Mouse (Mus musculus): Measurements from ENCODE around the gene Slco2a1. TPM values are rescaled to one million over a fixed set of nuclear protein-coding genes. Genes with fewer than 3 reads are reported as not detected.
"Not testable (repeated sequence)": the region's sequence is repeated elsewhere in the genome, so short reads cannot be mapped to it uniquely, and the experiment has no call there.

Gene Slco2a1
- polyA plus RNA-seq, 1 experiment from 2014 or later, result 3.7 TPM

DNA sequence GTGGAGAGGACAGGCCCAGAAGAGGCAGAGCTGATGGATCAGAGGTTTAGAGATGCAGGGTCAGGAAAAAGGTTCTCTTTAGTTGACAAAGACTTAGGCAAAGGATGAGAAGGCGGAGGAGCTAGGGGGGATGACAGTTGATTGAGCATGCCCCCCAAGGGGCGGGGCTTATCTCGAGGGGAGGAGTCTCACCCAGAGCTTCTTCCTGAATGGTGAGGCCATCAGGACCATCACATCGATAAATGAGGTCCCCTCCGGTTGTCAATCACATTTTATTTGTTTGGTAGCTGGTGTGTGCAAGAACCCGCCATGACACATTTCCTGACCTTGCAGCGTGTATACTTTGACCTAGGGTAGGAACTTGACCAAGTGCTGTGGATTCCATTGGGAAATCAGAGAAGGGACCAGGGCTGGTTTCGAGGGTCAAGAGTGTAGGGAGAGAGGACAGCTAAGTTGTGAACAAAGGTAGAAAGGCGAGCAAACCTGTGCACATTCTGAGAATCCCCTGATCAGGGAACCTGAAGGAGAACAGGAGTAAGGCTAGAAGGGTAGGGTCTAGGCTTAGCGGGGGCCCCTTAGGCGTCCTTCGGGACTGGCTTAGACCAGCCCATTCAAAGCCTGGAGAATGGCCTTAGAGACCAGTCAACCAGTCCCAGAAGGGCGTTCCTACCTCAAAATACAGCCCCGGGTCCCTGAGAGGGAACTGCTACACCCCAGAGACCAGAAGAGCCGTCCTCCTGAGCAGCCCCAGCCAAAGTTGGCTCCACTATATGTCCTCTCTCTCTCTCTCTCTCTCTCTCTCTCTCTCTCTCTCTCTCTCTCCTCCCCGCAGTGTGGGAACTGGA lies 102.7 kb downstream of the Slco2a1 start:
- H3K4me1 ChIP-seq, result no peaks in the 10 kb centered on the region
- H3K4me3 ChIP-seq, result no peak overlapping the region
- no peak overlapping the region for H3K27ac ChIP-seq
- no peaks in the 10 kb centered on the region for H3K36me3 ChIP-seq
- no peaks in the 10 kb centered on the region for H3K9me3 ChIP-seq
- H3K9ac ChIP-seq, result no peak overlapping the region
- 75% methylated on average over 16 of the region's 16 CpGs for WGBS
- no peak overlapping the region for H3K4me2 ChIP-seq (replicated peaks)
- ATAC-seq (ENCODE audit: insufficient number of reproducible peaks, insufficient read depth, low FRiP score, low TSS enrichment), result no peak
- no peaks in the 10 kb centered on the region for H3K27me3 ChIP-seq

DNA sequence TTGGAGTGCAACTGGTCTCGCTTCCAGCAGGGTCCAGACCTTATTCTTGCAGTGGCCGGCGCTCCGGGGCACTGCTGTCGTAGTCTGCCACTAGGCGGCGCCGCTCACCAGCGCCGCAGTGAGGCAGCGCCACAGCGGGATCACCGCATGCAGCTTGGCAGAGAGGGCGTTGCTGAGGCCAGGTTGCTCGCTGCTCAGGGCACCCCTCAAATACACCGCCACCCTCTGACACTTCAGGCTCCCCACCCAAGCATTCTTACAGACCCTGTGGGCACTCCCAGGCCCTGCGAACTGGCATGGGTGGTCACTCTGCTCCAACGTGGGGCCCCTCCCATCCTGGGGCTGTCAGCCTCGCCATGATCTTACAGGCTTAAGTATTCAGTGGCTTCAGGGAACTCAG lies 103.7 kb downstream of the Slco2a1 start:
- no peaks in the 10 kb centered on the region for H3K9me3 ChIP-seq
- peak overlapping the region; percentile 43 for H3K4me3 ChIP-seq
- no peak overlapping the region for H3K27ac ChIP-seq
- H3K36me3 ChIP-seq, result no peaks in the 10 kb centered on the region
- peak overlapping the region; percentile 80 for H3K4me2 ChIP-seq (replicated peaks)
- H3K9ac ChIP-seq, result peak overlapping the region; percentile 53
- peak; percentile 67 for ATAC-seq (ENCODE audit: insufficient number of reproducible peaks, insufficient read depth, low FRiP score, low TSS enrichment)
- WGBS, result under 1% methylated on average over 19 of the region's 19 CpGs
- no peaks in the 10 kb centered on the region for H3K27me3 ChIP-seq
- no peaks in the 10 kb centered on the region for H3K4me1 ChIP-seq

DNA sequence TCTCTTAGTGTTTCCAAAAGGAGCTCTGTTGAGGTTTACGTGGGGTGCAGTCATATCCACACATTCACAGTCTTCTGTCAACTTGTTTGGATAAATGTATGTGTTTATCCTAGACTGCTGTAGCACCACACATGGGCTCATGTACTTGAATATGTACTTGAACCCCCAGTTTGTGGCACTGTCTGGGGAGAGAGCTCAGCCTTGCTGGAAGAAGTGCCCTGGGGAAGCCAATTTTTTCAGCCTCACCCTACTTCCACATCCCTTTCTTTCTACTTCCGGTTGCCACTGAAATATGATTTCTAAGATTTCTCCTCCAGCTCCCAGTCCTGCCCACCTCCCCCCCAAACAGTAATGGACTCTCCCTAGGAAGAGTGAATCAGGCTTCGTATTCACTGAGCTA lies 105.2 kb downstream of the Slco2a1 start:
- WGBS, result 78% methylated on average over 3 of the region's 3 CpGs
- Histone ChIP-seq H3K4me3 (no peak overlapping the region), H3K9ac (no peak overlapping the region), H3K4me1 (no peaks in the 10 kb centered on the region), H3K27ac (no peak overlapping the region), H3K27me3 (no peaks in the 10 kb centered on the region), H3K9me3 (no peaks in the 10 kb centered on the region), H3K4me2 (replicated peaks) (no peak overlapping the region), H3K36me3 (no peaks in the 10 kb centered on the region)
- no peak for ATAC-seq (ENCODE audit: insufficient number of reproducible peaks, insufficient read depth, low FRiP score, low TSS enrichment)

DNA sequence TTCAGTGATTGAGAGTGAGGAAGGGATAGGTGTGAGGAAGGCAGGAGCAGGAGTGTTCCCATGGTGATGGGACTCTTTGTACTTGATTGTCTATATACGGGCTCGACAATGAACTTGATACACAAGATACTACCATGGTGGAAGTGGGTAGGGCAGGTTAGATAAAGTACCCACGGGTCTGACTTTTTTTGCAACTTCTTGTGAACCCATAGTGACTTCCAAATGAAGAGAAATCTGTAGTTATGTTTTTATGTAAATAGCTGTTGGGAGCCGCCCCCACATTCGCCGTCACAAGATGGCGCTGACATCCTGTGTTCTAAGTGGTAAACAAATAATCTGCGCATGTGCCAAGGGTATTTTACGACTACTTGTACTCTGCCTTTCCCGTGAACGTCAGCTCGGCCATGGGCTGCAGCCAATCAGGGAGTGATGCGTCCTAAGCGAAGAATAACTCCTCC lies 119.9 kb downstream of the Slco2a1 start:
- H3K9me3 ChIP-seq, H3K27ac ChIP-seq, H3K9ac ChIP-seq, H3K36me3 ChIP-seq: not testable (repeated sequence)
- peaks cover 29% of the 10 kb centered on the region for H3K27me3 ChIP-seq
- H3K4me1 ChIP-seq, result peaks cover 18% of the 10 kb centered on the region
- peak overlapping the region; percentile 40 for H3K4me2 ChIP-seq (replicated peaks)
- peak overlapping the region; percentile 27 for H3K4me3 ChIP-seq
- WGBS, result 23% methylated on average over 10 of the region's 14 CpGs
- peak; percentile 49; the same call in 1 of the 2 replicates for ATAC-seq (ENCODE audit: insufficient number of reproducible peaks, insufficient read depth, low FRiP score, low TSS enrichment)

DNA sequence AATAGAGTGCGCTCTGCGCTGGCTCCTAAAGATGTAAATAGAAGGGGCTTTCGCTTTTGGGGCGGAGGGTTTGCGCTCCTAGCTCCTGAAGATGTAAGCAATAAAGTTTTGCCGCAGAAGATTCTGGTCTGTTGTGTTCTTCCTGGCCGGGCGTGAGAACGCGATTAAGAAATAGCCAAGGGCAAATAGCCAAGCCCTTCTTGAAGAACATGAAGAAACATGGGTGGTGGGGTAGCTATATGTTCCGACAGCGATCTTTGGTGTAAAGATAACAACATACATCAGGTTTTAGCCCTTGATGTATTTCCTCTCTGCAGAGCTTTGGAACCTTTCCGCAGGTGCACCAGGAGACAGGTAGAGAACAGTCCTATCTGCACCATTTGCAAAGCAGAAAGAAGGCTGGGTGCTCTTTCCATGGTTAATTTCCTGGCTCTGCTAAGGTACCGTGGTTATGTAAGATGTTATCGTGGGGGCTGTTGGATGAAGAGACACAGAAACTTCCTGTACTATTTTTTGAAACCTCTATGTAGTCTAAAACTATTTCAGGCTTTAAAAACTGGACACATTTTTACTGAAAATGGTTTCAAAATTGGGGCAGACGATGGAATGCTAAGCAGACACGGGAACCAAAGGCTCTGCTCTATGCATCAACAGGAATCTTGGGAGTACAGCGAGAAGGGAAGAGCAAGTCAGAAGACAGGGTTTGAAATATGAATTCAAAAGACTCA lies 120.6 kb downstream of the Slco2a1 start:
- Histone ChIP-seq H3K4me2 (replicated peaks) (peak overlapping the region; percentile 49), H3K27ac (no peak overlapping the region), H3K4me1 (peaks cover 18% of the 10 kb centered on the region), H3K36me3 (no peaks in the 10 kb centered on the region), H3K9me3 (no peaks in the 10 kb centered on the region), H3K4me3 (peak overlapping the region; percentile 41), H3K27me3 (peaks cover 37% of the 10 kb centered on the region), H3K9ac (peak overlapping the region; percentile 34)
- ATAC-seq (ENCODE audit: insufficient number of reproducible peaks, insufficient read depth, low FRiP score, low TSS enrichment), result no peak
- WGBS, result 25% methylated on average over 18 of the region's 18 CpGs

DNA sequence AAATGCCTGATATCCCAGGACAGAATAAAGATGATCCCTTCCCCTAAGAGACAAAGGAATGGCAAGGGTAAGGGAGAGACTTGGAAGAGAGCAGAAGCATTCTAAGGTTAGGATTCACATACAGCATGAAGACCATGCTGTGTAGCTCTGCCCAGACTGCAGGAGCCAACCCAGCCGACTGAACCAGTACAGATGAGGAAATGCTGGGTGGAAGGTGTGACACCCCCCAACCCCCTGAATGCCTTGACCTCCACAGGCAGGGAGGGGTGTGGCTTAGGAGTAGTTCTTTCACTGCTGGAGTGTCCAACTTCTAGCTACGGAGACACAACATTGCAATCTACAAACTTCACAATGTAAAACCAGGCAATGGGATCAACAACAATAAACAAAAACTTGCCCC lies 121.4 kb downstream of the Slco2a1 start:
- Histone ChIP-seq H3K4me2 (replicated peaks) (no peak overlapping the region), H3K36me3 (no peaks in the 10 kb centered on the region), H3K27me3 (peaks cover 43% of the 10 kb centered on the region), H3K9ac (no peak overlapping the region), H3K9me3 (no peaks in the 10 kb centered on the region), H3K27ac (no peak overlapping the region), H3K4me1 (peaks cover 18% of the 10 kb centered on the region), H3K4me3 (no peak overlapping the region)
- 64% methylated on average over 2 of the region's 2 CpGs for WGBS
- no peak for ATAC-seq (ENCODE audit: insufficient number of reproducible peaks, insufficient read depth, low FRiP score, low TSS enrichment)

DNA sequence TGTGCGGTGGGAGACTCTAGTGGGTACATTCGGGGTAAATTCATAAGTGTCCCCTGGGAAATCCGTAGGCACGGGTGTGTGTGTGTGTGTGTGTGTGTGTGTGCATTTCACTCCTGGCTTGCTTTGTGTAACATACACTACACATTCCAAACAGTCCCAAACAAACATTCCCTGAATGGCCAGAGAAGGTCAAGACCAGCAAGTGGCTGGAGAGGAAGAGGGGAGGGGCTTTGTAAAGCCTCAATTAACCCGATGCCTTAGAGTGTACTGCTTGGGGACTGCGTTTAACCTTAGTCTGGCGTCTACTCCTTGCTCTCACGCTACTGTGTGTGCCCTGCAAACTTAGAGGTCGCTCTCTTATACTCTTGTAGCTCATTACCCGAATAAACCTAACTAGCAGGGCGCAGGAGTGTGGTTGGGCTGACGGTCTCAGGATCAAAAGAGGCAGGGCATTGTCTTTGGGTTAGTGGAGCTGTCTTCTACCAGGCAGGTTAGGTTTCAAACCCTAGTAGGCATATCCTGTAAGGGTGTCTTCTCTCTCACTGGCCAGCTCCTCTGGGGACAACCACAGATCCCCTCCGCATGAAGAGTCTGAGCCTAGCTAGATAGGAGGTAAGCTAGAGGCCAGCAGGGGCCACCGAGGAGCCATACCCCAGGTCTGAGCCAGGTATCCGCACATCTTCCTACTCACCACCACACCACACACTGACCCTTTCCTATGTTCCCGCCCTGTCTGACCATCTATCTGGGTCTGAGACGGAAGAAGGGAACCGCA lies 122.4 kb downstream of the Slco2a1 start:
- ATAC-seq (ENCODE audit: insufficient number of reproducible peaks, insufficient read depth, low FRiP score, low TSS enrichment), result no peak
- peak overlapping the region; percentile 62 for H3K9ac ChIP-seq
- H3K36me3 ChIP-seq, result no peaks in the 10 kb centered on the region
- WGBS, result 15% methylated on average over 18 of the region's 18 CpGs
- H3K4me1 ChIP-seq, result peaks cover 18% of the 10 kb centered on the region
- peak overlapping the region; percentile 72 for H3K4me3 ChIP-seq
- H3K4me2 ChIP-seq (replicated peaks), result peak overlapping the region; percentile 94
- no peak overlapping the region for H3K27ac ChIP-seq
- peaks cover 47% of the 10 kb centered on the region for H3K27me3 ChIP-seq
- no peaks in the 10 kb centered on the region for H3K9me3 ChIP-seq

DNA sequence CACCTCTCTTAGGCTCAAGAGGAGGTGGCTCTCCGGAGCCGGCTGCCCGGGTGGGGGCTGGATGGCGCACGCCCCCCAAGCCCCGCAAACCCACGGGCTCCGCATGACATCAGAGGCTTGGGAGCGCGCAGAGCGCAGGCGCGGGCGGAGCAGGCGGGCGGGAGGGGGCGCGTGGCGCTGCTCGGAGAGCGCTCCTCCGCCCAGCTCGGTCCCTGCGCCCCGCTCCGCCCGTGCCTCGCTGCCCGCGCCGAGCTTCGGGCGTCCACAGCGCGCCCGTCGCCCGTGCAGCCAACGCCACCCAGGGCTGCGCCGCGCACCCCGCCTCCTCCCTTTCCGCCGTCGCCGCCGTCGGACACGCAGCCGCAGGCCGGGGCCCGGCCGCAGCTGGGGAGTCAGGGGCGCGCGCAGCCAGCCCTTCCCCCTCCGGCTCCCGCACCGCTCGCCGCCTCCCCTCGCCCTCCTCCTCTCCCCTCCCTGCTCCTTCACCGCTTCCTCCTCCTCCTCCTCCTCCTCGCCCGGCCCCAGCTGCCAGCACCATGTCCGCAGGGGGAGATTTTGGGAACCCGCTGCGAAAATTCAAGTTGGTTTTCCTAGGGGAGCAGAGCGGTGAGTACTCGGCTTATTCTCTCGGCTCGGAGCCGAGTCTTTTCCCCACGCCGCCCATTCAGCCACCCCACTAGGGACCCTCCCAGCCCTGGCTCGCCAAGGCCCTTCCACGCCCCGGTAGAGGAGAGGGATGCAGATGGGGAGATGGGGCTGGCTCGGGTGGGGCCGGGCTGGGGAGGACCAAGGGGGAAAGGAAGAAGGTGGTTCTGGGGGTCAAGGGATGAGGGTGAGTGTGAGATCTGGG lies 123.3 kb downstream of the Slco2a1 start, which contains the start of gene Rab6b:
Gene Rab6b, plus strand, starts transcription at position 167 of the 850 bp plus-strand sequence.
- WGBS, result under 1% methylated on average over 47 of the region's 81 CpGs
- peak within 1 kb of the TSS; percentile 57 for H3K27ac ChIP-seq
- H3K36me3 ChIP-seq, result no peaks in the 10 kb centered on the region
- H3K4me2 ChIP-seq (replicated peaks), result peak within 1 kb of the TSS; percentile 94
- peak within 1 kb of the TSS; percentile 72 for H3K4me3 ChIP-seq
- H3K4me1 ChIP-seq, result peaks cover 18% of the 10 kb centered on the region
- ATAC-seq (ENCODE audit: insufficient number of reproducible peaks, insufficient read depth, low FRiP score, low TSS enrichment), result peak; percentile 49
- peak within 1 kb of the TSS; percentile 62 for H3K9ac ChIP-seq
- peaks cover 47% of the 10 kb centered on the region for H3K27me3 ChIP-seq
- no peaks in the 10 kb centered on the region for H3K9me3 ChIP-seq

DNA sequence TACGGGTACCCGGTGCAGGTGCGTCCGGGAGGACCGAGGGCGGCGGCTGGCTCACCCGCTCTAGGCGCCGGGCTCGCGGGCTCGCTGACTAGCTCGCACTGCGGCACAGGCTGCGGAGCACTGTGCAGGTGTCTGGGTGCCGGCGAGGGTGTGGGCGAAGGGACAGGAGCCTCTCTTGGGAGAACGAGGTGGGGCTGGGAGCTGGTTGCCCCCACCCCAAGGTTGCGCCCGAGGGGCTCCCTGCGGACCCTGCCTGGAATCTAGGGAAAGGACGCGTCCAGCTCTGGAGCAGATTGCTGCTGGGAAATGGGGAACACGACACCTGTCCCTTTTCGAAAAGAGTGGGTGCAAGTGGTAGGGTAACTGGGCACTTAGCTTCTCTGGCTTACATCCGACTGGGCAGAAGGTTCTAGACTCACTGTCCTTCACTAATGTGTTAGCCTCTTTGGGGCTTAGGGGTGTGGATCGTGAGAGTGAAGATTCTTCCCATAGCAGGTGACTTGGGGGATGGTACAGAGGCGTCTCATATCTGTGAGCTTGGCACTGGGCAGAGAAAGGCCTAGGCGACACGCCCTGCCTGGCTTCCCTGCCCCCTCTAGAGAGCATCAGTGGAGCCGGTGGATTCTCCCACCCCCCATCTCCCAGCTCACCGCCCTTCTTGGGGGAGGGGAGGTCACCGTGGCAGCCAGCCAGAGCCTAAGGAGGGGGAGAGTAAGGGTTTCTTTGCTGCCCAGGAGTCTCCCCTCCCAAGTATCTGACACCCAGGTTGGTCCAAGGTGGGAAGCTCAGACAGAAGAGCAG lies 124.2 kb downstream of the Slco2a1 start:
- H3K9me3 ChIP-seq, result no peaks in the 10 kb centered on the region
- H3K27me3 ChIP-seq, result peaks cover 47% of the 10 kb centered on the region
- peaks cover 18% of the 10 kb centered on the region for H3K4me1 ChIP-seq
- H3K9ac ChIP-seq, result peak overlapping the region; percentile 62
- ATAC-seq (ENCODE audit: insufficient number of reproducible peaks, insufficient read depth, low FRiP score, low TSS enrichment), result peak; percentile 66; the same call in 1 of the 2 replicates
- H3K27ac ChIP-seq, result peak overlapping the region; percentile 57
- H3K36me3 ChIP-seq, result no peaks in the 10 kb centered on the region
- peak overlapping the region; percentile 94 for H3K4me2 ChIP-seq (replicated peaks)
- peak overlapping the region; percentile 72 for H3K4me3 ChIP-seq
- WGBS, result under 1% methylated on average over 35 of the region's 35 CpGs

DNA sequence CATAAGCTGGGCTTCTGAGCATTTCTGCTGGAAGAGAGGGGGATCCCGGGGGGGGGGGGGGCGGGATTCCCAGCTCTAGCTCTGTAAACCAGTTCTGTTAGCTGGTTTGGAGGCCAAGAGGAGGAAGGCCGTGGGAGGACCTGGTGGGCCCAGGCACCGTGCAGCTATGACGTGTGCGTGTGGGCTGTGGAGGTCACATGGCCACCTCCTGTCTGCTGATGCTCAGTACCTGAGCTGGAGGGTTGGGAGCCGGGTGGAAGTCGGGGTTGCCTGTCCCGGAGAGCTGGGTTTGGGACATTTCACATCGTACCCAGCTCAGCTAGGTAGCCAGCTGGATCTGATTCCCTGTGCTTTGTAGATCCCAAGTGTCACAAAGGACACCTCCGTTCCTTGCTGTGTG lies 124.8 kb downstream of the Slco2a1 start:
- no peaks in the 10 kb centered on the region for H3K36me3 ChIP-seq
- no peak overlapping the region for H3K27ac ChIP-seq
- peaks cover 47% of the 10 kb centered on the region for H3K27me3 ChIP-seq
- no peaks in the 10 kb centered on the region for H3K9me3 ChIP-seq
- ATAC-seq (ENCODE audit: insufficient number of reproducible peaks, insufficient read depth, low FRiP score, low TSS enrichment), result no peak
- H3K9ac ChIP-seq, result no peak overlapping the region
- WGBS, result 38% methylated on average over 11 of the region's 11 CpGs
- H3K4me3 ChIP-seq, result peak overlapping the region; percentile 72; the same call in 1 of the 2 replicates
- H3K4me1 ChIP-seq, result peaks cover 18% of the 10 kb centered on the region
- peak overlapping the region; percentile 94 for H3K4me2 ChIP-seq (replicated peaks)
